Mouse (Mus musculus): ENCODE data around the gene Eno1.
"Not testable (repeated sequence)": the region's sequence is repeated elsewhere in the genome, so short reads cannot be mapped to it uniquely, and the experiment has no call there.

Eno1 gene

GRCm38 (mm10) chr4:150282631-150283334 lies 46.3 kb downstream of the Eno1 start:
- DNase-seq: no peak

GRCm38 (mm10) chr4:150283335-150283638 lies 46.8 kb downstream of the Eno1 start:
- DNase-seq: no peak

- DNase-seq: peak; percentile 16
Measured at GRCm38 (mm10) chr4:150283993-150284392, 47.5 kb downstream of the Eno1 start.

DNA sequence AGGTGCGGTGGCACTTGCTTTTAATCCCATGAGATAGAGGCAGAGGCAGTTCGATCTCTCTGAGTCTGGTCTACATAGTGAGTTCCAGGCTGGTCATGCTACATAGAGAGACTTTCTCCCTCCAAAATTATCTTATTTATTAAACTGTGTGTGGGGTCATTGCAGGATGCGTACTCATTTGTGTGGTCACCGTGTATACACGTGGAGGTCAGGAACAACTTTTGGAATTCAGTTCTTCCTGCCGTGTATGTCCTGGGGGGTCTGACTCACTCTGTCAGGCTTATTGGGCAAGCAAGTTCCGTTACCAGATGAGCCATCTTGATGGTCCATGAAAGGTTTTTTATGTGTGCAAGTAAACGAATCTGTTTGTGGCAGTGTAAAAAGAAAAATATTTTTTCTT lies 50.5 kb downstream of the Eno1 start:
- DNase-seq: no peak

DNA sequence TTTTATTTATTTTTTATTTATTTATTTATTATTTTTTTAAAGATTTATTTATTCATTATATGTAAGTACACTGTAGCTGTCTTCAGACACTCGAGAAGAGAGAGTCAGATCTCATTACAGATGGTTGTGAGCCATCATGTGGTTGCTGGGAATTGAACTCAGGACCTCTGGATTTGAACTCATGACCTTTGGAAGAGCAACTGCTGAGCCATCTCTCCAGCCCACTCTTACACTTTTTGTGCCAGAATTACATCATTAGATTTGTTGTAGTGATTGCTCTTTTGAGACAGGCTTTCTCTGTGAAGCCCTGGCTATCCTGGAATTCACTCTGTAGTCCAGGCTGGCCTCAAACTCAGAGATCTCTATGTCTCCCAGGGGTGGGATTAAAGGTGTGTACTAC lies 50.9 kb downstream of the Eno1 start:
- DNase-seq: not testable (repeated sequence)

GRCm38 (mm10) chr4:150291900-150292299 lies 55.4 kb downstream of the Eno1 start:
- no peak for DNase-seq

DNA sequence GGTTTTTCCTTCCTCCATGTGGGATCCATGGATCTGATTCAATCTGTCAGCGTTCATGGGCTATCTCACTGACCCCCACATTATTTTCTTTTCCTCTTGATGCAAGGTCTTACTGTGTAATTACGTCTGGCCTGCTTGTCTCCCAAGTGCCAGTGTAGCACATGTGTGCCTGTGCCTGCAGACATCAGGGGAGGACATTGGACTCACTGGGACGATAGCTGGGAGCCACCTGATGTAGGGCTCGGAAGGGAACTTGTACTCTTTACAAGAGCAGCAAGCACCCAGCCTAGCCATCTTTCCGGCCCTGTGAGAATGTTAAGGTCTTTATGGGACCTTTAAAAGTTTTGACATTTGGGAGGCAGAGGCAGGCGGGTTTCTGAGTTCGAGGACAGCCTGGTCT lies 58.3 kb downstream of the Eno1 start:
- no peak for DNase-seq

- DNase-seq: no peak
Measured at GRCm38 (mm10) chr4:150295966-150296365, 59.4 kb downstream of the Eno1 start.

Measured in lung, postnatal 14 days (tissue).